Mouse (Mus musculus) kidney, adult 10 weeks (tissue): Measurements from ENCODE around the gene Suclg2. TPM values are rescaled to one million over a fixed set of nuclear protein-coding genes. Genes with fewer than 3 reads are reported as not detected.

ENCODE experiments used
- polyA plus RNA-seq: library from polyadenylated mRNA; stranded (reverse); fragments of 350-450 nt; fragmentation: Illumina TruSeq; extraction: RNeasy Lipid Tissue Mini Kit (QIAGEN cat#74804); gene quantifications from one replicate; pipeline ENCODE4 v1.2.3, GENCODE M21; 2014; ENCODE audit warnings: low read depth, low replicate concordance

Gene Suclg2
- 731 TPM for polyA plus RNA-seq

GRCm38 (mm10) chr6:95718031-95718968 lies at the start of gene Suclg2:
TSS of gene Suclg2 (minus strand) at chr6:95718800.

